Mouse (Mus musculus) natural killer cell, adult 2 months (primary cell): ENCODE data around the gene Hax1.

Experiments used
- DNase-seq, 2 experiments: peaks; one replicate each; pipeline ENCODE4 v3.0.0; 2022; ENCODE audit warnings: low spot score in 2 of 2

Hax1 gene

DNA sequence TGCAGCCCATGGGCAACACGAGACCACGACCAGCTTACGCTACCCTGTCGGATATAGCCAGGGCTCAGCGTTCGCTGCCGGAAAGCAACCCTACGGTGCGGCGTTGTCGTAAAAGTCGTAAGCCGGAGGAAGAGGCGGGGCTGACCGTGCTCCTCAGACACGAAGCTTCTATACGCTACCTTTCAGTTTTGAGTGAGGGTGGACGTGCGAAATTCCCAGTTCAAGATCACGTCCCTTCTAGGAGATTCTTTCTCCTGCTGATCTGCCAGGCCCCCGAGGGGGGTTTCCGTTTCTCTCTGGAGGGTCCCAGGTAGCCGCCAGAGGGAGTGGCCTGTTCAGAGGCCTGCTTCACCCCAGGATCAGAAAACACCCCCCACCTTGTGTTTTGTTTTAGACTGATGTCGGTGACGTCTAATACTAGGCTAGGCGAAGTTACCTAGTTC is at the start of gene Hax1:
Gene Hax1, minus strand, starts transcription at position 169 of the 443 bp plus-strand sequence.
- peak; percentile 77 to 88 for DNase-seq

- no peak for DNase-seq
These were observed 37.7 kb upstream of the Hax1 start for GRCm38 (mm10) chr3:90036263-90036662.

DNA sequence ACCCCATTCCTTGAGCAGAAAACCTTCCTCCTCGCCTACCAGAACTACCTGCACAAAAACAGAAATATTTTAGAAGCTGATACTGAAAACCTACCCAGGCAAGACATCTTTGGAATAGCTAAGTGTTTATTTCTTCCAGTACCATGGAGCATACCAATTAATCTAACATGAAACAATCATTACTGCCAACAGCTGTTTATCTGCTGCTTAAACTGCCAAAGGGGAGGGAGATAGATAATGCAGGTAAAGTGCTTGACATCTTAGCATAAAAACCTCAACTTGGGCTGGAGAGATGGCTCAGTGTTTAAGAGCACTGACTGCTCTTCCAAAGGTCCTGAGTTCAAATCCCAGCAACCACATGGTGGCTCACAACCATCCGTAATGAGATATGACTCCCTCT is 36.1 kb upstream of the Hax1 start:
- no peak for DNase-seq

DNA sequence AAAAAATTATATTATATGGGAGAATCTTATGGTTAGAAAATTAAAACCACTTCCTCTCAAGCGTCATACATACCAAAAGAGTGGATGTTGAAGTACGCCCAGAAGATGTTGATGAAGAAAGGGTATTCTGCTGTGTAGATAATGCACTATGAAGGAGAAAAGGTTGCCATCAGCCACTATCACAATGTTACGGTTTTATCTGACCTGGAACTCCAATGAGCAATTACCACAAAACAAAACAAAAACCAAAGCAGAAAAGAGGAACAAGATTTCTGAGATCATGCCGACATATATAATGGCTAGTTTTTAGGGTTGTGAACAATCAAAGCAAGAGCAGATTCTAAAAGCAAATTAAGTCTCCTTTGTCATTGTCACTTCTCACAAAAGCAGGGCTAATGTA is 18.0 kb upstream of the Hax1 start:
- DNase-seq = no peak

DNA sequence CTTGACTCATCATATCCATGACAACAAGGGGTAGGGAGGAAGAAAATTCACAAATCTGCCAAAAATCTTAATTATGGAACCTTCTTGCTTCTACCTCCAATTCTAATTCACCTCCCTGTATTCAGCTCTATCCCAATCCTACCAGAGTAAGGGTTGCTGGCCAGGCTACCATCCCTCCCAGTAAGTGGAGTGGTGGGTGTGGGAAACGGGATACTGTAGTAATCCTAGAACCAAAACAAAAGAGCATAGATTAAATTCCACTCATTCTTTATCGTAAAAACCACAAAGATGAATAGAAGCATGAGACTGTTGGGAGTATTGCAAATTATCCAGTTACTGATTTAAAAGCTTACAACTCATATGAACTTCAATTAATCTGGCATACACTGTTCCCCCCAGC is 11.7 kb upstream of the Hax1 start:
- DNase-seq = no peak

DNA sequence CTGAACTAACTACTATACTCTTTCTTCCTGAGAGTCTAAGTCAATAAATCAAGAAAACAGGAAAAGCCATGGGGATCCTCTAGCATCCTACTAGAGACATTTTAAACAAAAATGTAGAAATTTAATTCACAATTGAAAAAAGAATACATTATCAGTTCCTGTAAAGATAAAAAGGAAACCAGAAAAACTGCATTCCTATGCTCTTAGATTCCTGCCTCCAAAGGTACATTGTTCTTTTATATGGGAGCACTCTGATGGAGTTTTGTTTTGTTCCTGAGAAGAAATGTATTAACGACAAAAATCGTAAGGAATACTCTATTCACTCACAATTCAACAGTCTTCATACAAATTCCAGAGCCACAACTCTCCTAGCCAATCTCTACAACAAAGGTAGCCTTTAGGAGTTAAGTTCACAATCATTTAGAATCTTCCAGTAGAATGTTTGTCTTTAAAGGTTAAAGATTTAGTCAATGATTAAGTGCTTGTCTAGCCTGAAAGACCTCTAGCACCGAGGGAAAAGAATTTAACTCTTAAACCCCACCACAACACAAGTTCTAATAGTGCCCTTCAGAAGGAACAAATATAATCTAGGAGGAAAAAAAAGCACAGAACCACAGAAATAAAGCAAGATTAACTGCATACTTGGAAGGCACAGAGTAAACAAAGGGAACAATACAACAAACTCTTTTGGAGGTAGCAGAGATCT is 5.7 kb upstream of the Hax1 start:
- no peak for DNase-seq

DNA sequence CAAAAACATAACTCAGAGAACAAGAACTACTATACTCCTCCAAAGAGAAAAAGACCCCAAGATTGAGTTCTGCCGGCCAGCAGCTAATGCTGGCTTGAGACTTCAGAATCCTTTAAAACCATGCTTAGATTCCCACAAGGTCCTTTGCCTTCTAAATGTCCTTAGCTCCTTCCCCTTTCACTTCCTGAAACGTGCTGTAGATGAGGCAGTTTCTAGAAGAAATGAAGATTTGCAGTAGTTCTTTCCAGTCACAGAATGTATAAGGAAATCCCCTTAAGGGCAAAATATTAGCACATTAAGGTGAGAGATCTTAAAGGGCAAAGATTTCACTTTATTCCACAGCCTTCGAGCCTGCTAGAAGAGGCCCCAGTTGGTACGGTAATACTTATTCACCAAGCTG is 1.2 kb upstream of the Hax1 start:
- no peak for DNase-seq

DNA sequence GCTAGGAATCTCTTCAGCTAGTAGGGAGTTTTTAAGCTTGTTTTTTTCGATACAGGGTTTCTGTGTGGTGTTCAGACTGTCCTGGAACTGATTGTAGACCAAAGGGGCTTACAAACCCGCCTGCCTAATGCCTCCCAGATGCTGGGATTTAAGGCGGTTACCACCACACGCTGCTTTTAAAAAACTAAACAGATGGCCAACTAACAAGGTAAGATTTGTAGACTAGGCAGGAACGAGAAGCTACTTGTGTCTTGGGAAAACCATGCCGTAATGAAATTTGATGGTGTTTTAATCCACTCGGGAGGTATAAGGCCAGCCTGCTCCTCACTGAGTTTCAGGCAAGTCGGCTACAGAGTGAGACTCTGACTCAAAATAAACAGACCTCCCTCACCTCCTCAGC is 510 bp upstream of the Hax1 start:
- DNase-seq = no peak

DNA sequence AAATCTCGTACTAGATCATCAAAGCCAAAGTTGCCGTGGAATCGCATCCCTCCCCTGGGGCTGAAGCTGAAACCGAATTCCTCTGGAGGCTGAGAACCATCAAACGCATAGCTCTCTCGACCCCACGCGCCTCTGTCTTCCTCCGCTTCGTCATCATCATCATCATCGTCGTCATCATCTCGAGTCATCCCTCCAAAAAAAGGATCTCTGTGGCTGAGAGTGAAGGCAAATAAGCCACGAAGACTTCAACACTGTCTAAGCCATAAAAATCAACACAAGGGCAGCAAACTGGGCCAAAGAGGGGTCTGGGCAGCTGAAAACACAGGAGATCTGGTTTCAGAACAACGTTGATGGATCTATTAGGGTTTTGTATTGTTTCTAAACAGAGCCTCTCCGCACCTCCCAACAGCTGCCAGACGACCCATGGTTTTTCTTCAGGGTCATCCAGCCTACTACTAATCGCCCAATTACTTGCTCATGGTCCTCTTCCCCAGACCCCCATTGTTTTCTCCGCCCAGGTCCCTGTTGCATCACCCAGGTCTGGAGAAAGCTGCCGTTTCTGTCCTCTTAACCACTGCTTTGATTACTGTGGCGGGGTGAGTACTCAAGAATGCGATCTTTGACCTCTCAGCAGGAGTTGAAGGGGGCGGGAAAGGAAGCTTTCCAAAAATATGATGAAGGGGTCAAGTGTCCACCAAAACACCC is 637 bp downstream of the Hax1 start:
- peak; percentile 5 to 8 for DNase-seq

- DNase-seq = no peak
These were observed 3.6 kb downstream of the Hax1 start for GRCm38 (mm10) chr3:89994807-89995515.

GRCm38 (mm10) chr3:89987822-89988221 is 10.8 kb downstream of the Hax1 start:
- DNase-seq = no peak

DNA sequence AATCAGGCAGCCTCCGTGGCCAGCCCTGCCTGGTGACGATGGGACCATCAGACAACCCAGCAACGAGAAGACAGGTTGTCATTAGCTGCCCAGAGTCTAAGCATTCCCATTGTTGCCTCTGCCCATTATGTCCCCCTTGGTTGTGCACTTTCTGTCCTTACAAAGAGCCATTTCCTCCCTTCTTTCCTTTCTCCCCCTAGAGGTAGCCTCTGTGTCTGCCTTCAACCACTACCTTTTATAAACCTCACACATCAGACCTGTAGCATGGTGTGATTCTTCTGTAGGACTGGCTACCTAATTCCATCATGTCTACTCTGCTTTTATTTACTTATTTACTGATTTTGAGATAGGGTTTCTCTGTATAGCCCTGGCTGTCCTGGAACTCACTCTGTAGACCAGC is 11.4 kb downstream of the Hax1 start:
- DNase-seq = no peak

DNA sequence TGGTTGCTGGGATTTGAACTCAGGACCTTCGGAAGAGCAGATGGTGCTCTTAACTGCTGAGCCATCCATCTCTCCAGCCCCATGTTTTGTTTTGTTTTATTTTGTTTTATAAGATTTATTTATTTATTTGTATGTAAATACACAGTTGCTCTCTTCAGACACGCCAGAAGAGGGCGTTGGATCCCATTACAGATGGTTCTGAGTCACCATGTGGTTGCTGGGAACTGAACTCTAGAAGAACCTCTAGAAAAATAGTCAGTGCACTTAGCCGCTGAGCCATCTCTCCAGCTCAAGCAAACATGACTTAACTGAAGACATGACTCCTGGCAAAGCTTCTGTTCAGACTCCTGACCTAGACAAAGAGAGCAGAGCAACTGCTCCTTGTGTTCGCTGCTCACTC is 16.2 kb downstream of the Hax1 start:
- DNase-seq = no peak

- no peak for DNase-seq
These were observed 21.7 kb downstream of the Hax1 start for GRCm38 (mm10) chr3:89976859-89977258.

GRCm38 (mm10) chr3:89968509-89968908 is 30.1 kb downstream of the Hax1 start:
- no peak for DNase-seq

- peak; percentile 57 for DNase-seq
These were observed 31.6 kb downstream of the Hax1 start for GRCm38 (mm10) chr3:89966946-89967345.

GRCm38 (mm10) chr3:89965972-89966371 is 32.6 kb downstream of the Hax1 start:
- no peak for DNase-seq

- no peak for DNase-seq
These were observed 33.0 kb downstream of the Hax1 start for GRCm38 (mm10) chr3:89965557-89965956.

- DNase-seq = peak in 1 of 2 experiments; percentile 35
These were observed 34.4 kb downstream of the Hax1 start for GRCm38 (mm10) chr3:89963926-89964739.

DNA sequence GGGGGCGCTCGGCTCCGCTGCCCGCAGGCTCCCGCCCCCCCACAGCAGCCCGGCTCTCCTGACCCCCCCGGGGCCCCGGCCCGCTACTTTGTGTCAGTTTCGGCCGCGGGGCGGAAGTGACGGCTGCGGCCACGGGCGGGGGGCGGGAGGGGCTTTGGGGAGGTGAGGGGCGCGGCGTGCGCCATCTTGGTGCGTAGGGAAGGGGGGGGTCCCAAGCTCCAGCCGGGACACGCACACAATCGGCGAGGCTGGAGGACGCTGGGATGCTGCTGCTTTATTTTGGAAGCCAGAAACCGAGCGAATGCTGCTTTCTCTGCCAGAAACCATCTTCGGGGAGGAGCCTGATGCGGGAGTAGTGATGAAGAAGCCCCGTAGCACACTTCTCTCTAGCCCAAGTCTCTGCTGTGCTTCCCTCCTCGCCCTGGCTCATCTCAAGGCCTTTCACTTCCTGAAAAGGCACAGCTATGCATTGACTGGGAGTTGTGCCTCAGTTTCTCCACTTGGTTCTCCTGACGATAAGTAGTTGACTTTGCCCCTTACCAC is 35.3 kb downstream of the Hax1 start, which contains the start of gene Atp8b2:
Gene Atp8b2, minus strand, starts transcription at position 288 of the 543 bp plus-strand sequence.
- DNase-seq = peak; percentile 31 to 44

- DNase-seq = peak in 1 of 2 experiments; percentile 20
These were observed 35.8 kb downstream of the Hax1 start for GRCm38 (mm10) chr3:89962751-89963220.
